Mouse (Mus musculus): Measurements from ENCODE around the gene Sema3b.

Gene Sema3b

DNA sequence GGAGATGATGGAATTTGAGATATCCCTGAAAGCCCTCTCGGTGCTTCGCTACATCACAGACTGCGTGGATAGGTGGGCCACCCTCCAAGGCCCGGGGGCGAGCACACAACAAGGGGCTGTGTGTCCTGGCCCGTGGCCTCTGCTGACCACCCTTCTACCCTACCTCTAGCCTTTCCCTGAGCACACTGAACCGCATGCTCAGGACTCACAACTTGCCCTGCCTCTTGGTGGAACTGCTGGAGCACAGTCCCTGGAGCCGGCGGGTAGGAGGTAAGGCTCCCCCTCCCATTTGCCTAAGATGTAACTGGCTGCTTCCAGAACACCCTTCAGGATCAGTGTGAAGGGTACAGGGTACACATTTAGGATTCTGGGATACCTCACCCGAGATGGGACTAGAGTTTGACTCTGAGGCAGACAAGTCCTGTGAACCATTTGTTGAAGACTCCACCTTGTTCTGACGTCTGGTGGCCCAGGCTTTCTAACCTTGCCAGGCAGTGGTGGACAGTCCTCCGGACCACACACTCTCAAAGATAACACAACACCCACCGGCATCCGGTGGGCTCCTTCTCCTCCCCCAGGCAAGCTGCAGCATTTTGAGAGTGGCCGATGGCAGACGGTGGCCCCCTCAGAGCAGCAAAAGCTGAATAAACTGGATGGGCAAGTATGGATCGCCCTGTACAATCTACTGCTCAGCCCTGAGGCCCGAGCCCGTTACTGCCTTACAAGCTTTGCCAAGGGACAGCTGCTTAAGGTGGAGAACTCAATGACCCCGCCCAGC lies 59.5 kb downstream of the Sema3b start:
- peaks cover 2% of the 10 kb centered on the region; the same call in 1 of the 2 replicates for H3K36me3 ChIP-seq (ENCODE audit: control insufficient read depth, insufficient read depth, low read length, poor library complexity, severe bottlenecking)
- H3K27me3 ChIP-seq (ENCODE audit: control insufficient read depth, insufficient read depth, low read length, poor library complexity, severe bottlenecking), result no peaks in the 10 kb centered on the region
- DNase-seq (ENCODE audit: low read depth, low spot score), result no peak

DNA sequence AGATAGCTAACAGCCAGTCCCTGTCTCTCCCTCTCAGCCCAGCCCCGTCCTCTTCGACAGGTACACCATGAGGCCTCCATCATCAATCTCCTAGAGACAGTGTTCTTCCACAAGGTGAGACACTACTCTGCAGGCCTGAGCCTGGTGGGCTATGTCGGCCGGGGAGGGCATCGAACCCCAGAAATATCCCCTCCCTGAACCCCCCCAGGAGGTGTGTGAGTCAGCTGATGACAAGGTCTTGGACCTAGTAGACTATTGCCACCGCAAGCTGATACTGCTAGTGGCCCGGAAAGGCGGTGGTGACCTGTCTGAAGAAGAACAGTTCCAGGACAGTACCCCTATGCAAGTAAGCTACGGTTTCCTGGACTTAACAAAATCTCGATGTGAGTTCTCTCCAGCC lies 60.2 kb downstream of the Sema3b start:
- Histone ChIP-seq H3K27me3 (ENCODE audit: control insufficient read depth, insufficient read depth, low read length, poor library complexity, severe bottlenecking) (no peaks in the 10 kb centered on the region), H3K36me3 (ENCODE audit: control insufficient read depth, insufficient read depth, low read length, poor library complexity, severe bottlenecking) (peaks cover 2% of the 10 kb centered on the region; the same call in 1 of the 2 replicates)
- DNase-seq (ENCODE audit: low read depth, low spot score), result no peak

DNA sequence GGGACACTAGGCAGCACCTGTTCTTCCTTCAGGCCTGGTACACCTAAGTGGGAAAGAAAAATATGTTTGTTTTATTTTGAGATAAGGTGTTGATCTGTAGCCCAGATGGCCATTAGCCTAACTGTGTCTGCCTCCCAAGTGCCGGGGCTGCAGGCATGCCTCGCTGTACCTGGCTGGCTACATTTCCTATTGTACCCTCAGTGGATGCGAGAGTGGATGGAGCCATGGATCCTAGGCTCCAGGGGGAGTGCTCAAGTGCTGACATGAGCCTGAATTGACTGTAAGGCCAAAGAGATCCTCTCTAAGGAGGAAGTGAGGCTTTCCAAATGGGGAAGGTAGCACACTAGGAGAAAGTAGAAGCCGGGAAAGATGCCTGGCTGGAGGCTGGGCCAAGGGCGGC lies 61.1 kb downstream of the Sema3b start:
- DNase-seq (ENCODE audit: low read depth, low spot score), result no peak
- Histone ChIP-seq H3K27me3 (ENCODE audit: control insufficient read depth, insufficient read depth, low read length, poor library complexity, severe bottlenecking) (no peaks in the 10 kb centered on the region), H3K36me3 (ENCODE audit: control insufficient read depth, insufficient read depth, low read length, poor library complexity, severe bottlenecking) (peaks cover 4% of the 10 kb centered on the region; the same call in 1 of the 2 replicates)

Measured in splenic B cell, adult 2 months (primary cell).